Mouse (Mus musculus): ENCODE measurements around the gene Zfp598.
"Not testable (repeated sequence)": the region's sequence is repeated elsewhere in the genome, so short reads cannot be mapped to it uniquely, and the experiment has no call there.

DNA sequence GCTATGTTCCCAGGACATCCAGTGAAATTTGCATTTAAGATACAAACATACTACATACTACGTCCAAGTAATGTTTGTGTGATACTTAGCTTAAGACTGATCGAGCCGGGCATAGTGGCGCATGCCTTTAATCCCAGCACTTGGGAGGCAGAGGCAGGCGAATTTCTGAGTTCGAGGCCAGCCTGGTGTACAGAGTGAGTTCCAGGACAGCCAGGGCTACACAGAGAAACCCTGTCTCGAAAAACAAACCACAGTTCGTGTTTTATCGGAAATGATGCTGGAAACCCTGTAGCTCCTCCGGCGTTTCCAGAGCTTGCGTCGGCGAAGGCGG lies 308 bp upstream of the Zfp598 start:
- not testable (repeated sequence) for TF ChIP-seq POLR2A (IDR thresholded peaks at IDR 0.05; ENCODE audit: borderline replicate concordance, low read depth, low read length); CTCF (IDR thresholded peaks at IDR 0.05; ENCODE audit: low read depth, low read length)

All from bone marrow macrophage, adult 2 months (primary cell).